Mouse (Mus musculus) macrophage (primary cell): ENCODE data around the gene Scarb2. TPM values are rescaled to one million over a fixed set of nuclear protein-coding genes. Genes with fewer than 3 reads are reported as not detected.

Experiments used
- H3K27ac ChIP-seq: fragments of 350-480 bp; formaldehyde crosslinking; 2 replicates; pipeline ENCODE4 v1.9.0; 2021
- H3K36me3 ChIP-seq: fragments of 350-480 bp; formaldehyde crosslinking; 2 replicates; pipeline ENCODE4 v1.9.0; 2021; ENCODE audit errors: inconsistent target
- H3K4me3 ChIP-seq: fragments of 350-480 bp; formaldehyde crosslinking; 2 replicates; pipeline ENCODE4 v1.9.0; 2021; ENCODE audit errors: inconsistent target
- H3K79me2 ChIP-seq: fragments of 350-480 bp; formaldehyde crosslinking; 2 replicates; pipeline ENCODE4 v1.9.0; 2021; ENCODE audit errors: inconsistent target
- WGBS: methylation state at CpG from one replicate; pipeline ENCODE4 v1.1.7; 2026; ENCODE audit warnings: inconsistent platforms; ENCODE audit not compliant: missing documents; 5-methylcytosine and 5-hydroxymethylcytosine counted together
- polyA plus RNA-seq: library from polyadenylated mRNA; stranded (reverse); fragments of 250-400 nt; gene quantifications from 3 replicates; pipeline ENCODE4 v1.2.4, GENCODE M21; 2018; ENCODE audit warnings: inconsistent platforms

The Scarb2 gene
- polyA plus RNA-seq, 1 experiment from 2014 or later, result 161 TPM

DNA sequence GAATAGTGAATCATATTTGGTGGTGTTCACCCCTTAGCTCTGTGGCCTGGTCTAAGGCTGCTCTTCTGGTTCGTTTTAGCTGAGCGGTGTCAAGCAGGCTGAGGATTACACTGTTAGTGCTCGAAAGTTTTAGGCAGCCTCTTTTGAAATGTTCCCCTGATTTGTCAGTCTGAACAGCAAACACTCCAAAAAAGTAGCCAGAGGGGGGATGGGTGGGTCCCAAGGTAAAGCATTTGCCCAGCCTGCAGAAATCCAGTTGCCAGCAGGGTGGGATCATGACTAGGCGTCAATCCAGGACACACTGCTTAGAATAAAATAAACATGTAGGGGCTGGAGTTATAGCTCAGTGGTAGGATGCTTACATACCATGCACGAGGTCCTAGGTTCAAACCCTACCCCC lies 33.8 kb downstream of the Scarb2 start:
- H3K27ac ChIP-seq, result no peak overlapping the region
- 94% methylated on average over 4 of the region's 5 CpGs for WGBS

DNA sequence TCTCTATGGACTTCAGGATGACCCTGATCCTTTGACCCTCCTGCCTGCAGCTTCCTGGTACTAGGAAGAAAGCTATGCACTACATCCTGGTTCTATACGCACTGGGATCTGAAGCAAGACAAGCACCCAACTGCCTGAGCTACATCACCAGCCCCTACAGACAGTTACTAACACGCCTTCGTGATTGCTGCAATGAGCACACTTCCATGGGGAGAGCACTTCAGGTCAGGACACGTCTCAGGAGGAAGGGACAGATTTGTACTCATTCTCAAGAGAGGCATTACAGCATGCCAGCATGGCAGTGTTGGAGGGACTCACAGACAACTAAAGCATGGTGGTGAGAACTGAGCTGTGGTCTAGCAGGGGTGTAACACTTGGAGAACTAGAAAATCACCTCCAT lies 35.1 kb downstream of the Scarb2 start:
- 90% methylated on average over 4 of the region's 4 CpGs for WGBS
- Histone ChIP-seq H3K36me3 (peaks cover 35% of the 10 kb centered on the region; the same call in 1 of the 2 replicates), H3K27ac (no peak overlapping the region), H3K79me2 (peaks cover 87% of the 10 kb centered on the region), H3K4me3 (no peak overlapping the region)

More for the DNA sequence above, 33.8 kb downstream of the Scarb2 start:
- H3K79me2 ChIP-seq, result peaks cover 81% of the 10 kb centered on the region
- peaks cover 35% of the 10 kb centered on the region; the same call in 1 of the 2 replicates for H3K36me3 ChIP-seq
- no peak overlapping the region for H3K4me3 ChIP-seq

DNA sequence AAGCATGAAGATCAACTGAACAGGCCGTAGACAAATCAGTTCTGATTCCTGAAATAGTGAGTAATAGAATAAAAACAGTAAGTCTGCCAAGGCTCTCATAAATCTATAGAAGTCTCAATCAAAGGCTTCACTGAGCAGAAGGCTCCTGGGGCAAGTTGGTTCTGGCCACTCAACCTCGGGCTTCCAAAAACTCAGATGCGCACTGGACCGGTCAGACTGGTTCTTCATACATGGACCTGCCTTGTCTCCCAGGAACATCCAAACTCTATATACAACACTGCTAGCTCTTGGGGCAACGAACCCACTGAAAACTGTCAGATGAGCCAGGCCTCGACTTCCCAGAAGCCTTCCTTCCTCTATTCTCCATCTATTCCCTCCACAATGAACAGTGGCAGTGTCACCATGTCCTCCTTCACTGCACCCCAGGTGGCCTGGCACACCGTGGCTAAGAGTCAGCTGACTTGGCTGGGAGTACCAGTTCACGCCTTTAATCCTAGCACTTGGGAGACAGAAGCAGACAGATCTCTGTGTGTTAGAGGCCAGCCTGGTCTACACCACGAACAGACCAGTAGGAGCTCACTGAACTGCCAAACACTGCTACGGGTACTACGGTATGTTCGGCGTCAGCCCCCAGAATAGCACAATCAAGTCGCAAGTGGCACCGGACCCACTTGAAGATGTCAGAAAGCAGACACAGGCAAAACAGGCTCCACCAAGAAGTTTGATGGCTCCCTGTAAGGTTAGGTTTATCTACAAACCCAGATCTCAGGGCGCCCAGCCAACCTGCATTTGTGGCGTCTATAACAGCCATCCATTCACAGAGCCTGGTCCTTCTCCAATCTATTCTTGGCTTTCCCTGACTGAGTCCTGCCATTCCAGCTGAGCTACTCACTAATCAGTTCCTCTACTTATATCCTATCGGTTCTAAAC lies 37.2 kb downstream of the Scarb2 start:
- Histone ChIP-seq H3K36me3 (peaks cover 28% of the 10 kb centered on the region; the same call in 1 of the 2 replicates), H3K27ac (no peak overlapping the region)
- WGBS, result 91% methylated on average over 18 of the region's 18 CpGs

DNA sequence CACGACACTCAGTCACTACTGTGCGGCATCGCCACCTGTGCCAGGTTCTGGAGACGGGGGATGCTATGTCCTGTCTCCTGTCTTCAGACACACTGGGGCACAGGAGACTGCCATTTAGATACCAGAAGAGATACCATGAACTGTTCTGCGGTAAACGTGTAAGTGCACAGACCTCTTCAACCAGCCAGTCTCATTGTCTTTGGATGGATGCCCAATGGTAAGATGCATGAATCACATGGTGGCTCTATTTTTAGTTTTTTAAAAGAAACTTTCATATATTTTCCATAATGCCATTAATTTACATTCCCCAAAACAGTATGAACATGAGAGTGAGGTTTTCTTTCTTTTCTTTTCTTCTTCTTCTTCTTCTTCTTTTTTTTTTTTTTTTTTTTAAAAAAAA lies 38.4 kb downstream of the Scarb2 start:
- 83% methylated on average over 6 of the region's 6 CpGs for WGBS
- peaks cover 20% of the 10 kb centered on the region; the same call in 1 of the 2 replicates for H3K36me3 ChIP-seq
- H3K4me3 ChIP-seq, result no peak overlapping the region
- no peak overlapping the region for H3K27ac ChIP-seq
- H3K79me2 ChIP-seq, result peaks cover 93% of the 10 kb centered on the region

More for the DNA sequence above, 37.2 kb downstream of the Scarb2 start:
- no peak overlapping the region for H3K4me3 ChIP-seq
- H3K79me2 ChIP-seq, result peaks cover 93% of the 10 kb centered on the region

DNA sequence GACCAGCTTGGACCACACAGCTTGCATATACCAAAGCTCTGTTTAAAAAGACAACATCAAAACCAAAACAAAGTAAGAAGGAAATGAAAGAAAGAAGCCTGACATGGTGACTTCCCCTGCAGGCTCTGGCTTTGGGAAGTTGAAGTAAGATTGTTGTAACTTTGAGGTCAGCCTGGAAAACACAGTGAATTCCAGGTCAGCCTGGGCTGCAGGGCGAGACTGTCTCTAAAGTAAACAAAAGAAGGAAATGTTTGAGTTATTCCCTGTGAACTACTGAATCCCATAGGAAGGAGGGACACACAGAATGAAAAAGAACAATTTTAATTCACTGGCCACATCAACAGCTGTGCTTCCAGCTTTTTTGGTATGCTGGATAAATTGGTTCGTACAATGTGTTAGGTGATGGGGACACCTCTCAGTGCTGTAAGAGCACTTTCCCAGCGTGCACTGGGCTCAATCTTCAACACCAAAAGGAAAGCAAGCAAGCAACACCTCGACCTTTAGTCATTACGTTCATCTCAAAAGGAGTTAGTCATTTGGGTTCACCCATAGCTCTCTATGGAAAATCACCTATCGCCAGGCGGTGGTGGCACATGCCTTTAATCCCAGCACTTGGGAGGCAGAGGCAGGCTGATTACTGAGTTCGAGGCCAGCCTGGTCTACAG lies 39.4 kb downstream of the Scarb2 start:
- peaks cover 10% of the 10 kb centered on the region; the same call in 1 of the 2 replicates for H3K36me3 ChIP-seq
- 77% methylated on average over 8 of the region's 8 CpGs for WGBS
- no peak overlapping the region for H3K4me3 ChIP-seq
- peaks cover 92% of the 10 kb centered on the region for H3K79me2 ChIP-seq
- peak overlapping the region; percentile 19; the same call in 1 of the 2 replicates for H3K27ac ChIP-seq

DNA sequence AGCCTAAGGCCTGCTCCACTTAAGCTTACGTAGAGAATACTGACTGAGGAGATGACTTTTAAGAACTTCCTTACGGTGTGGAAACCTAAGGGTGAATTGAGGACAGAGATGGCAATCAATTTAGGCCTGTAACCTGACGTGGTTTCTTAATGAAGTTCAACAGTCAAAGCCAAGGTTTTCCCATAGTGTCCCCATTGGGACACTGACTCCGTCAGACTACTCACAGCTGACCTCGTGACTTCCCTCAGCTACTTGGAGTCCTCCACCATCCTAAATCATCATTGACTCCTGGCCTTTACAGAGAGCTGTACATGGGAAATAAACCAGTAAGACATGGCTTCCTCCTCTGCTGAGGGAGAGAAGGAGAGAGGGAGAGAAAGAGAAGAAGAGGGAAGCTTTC lies 41.1 kb downstream of the Scarb2 start:
- H3K79me2 ChIP-seq, result peaks cover 75% of the 10 kb centered on the region
- H3K4me3 ChIP-seq, result no peak overlapping the region
- 90% methylated on average over 3 of the region's 5 CpGs for WGBS
- peaks cover 8% of the 10 kb centered on the region for H3K36me3 ChIP-seq
- H3K27ac ChIP-seq, result no peak overlapping the region

DNA sequence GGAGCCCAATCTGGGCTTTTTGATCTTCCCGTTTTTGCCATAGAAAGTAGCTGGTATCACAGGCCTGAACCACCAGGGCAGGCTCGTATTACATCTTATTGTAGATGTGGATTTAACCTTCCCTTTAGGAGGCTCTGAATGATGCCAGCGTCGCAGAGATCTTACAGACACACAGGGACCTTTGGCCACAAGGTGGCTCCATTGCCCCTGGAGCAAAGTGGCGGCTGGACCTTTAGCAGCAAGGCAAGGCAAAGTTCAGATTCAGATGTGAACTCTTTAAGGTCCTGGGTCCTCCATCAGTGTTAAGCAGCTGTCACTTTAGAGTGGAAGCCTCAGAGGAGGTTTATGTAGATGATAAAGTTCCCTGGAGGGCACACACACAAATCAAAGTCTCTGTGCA lies 45.3 kb downstream of the Scarb2 start:
- Histone ChIP-seq H3K36me3 (peaks cover 45% of the 10 kb centered on the region), H3K79me2 (peaks cover 40% of the 10 kb centered on the region), H3K4me3 (no peak overlapping the region), H3K27ac (no peak overlapping the region)
- WGBS, result 58% methylated on average over 5 of the region's 5 CpGs

DNA sequence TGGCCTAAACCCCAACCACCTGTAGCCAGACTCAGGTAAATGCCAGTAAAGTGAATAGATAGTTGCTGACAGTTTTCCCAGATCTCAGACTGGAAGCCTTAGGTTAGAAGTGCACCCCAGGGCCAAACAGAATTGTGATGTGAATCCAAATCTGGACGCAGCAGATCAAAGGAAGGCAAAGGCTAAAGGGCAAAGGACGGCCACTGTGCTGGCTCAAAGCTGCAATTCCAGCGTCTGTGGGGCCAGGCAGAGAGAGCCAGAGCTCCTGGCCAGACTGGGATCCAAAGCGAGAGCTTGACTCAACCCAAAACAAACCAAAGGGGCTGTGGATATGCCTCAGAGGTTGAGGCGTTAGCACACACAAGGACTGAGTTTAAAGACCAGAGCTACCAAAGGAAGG lies 47.9 kb downstream of the Scarb2 start:
- H3K79me2 ChIP-seq, result peaks cover 14% of the 10 kb centered on the region; the same call in 1 of the 2 replicates
- no peak overlapping the region for H3K4me3 ChIP-seq
- 92% methylated on average over 5 of the region's 5 CpGs for WGBS
- H3K27ac ChIP-seq, result no peak overlapping the region
- H3K36me3 ChIP-seq, result peaks cover 66% of the 10 kb centered on the region

DNA sequence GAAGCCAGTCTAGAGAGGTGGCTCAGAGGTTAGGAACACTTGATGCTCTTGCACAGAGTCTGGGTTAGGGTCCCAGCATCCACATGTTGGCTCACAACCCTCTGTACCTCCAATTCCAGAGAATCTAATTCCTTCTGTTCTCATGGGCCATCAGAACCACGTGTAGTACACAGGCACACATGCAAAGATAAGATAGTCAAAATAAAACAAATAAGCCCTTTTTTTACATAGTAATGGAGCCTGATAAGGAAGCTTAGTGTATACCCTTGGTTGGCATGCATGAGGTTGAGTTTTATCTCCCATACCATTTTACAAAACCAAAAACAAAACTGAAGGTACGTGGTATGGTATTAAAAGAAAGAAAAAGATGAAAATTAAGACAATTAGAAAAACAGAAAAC lies 49.2 kb downstream of the Scarb2 start:
- Histone ChIP-seq H3K27ac (no peak overlapping the region), H3K4me3 (no peak overlapping the region), H3K36me3 (peaks cover 79% of the 10 kb centered on the region), H3K79me2 (peaks cover 1% of the 10 kb centered on the region; the same call in 1 of the 2 replicates)
- WGBS, result 100% methylated on average over 2 of the region's 2 CpGs

DNA sequence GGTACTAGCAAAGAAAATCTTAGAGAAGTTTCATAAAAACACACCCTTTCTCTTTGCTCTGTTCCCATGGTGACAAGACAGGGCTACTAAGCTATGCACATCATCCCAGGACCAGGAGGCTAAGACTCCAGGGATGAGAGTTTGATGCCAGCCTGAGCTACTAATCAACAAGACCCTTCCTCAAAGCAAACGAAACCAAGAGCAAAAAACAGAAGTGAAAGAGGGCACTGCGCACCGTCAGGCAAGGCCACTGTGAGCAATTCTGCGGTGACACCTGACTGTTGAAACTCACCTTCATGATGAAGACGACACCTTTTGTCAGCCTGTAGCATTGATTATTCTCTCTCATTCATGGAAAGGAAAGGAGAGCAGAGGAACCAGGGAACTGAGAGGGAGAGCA lies 53.8 kb downstream of the Scarb2 start:
- WGBS, result 70% methylated on average over 4 of the region's 5 CpGs
- H3K27ac ChIP-seq, result no peak overlapping the region
- peaks cover 95% of the 10 kb centered on the region for H3K36me3 ChIP-seq
- H3K79me2 ChIP-seq, result no peaks in the 10 kb centered on the region
- no peak overlapping the region for H3K4me3 ChIP-seq

DNA sequence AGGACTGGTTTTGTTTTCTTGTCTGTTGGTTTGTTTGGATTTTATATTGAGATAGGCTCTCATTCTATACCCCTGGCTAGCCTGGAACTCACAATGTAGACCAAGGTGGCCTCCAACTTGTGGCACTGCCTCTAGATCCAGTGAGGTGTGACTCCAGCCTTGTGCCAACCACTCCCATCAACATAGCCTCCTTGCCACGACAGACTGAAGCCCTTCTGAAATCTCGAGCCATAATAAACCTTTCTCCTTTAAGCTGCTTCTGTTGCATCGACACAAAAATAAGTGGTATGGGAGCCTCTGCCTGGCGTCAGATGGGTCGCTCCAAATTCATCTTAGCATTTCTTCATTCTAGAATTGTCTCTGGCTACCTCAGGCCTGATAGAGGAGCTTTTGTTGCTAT lies 59.9 kb downstream of the Scarb2 start:
- Histone ChIP-seq H3K36me3 (peaks cover 81% of the 10 kb centered on the region), H3K27ac (no peak overlapping the region), H3K79me2 (no peaks in the 10 kb centered on the region), H3K4me3 (no peak overlapping the region)
- 100% methylated on average over 5 of the region's 5 CpGs for WGBS

DNA sequence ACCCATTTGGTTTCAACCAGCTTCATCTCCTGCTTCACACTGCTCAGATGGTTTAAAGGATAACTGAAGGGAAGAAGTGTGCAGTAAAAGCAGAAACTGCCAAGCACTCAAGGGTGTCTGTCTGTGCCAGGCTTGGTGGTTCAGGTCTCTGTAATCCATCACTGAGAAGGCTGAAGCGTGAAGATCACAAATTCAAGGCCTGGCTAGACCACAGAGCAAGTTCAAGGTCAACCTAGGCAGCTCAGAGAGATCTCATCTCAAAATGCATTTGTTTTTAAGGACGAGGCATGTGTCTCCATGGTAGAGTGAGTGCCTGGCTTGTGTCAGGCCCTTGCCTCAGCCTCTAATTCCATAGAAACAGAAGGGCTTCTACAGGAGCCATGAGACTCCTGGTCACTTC lies 61.6 kb downstream of the Scarb2 start:
- H3K79me2 ChIP-seq, result no peaks in the 10 kb centered on the region
- H3K36me3 ChIP-seq, result peaks cover 64% of the 10 kb centered on the region
- 95% methylated on average over 2 of the region's 2 CpGs for WGBS
- no peak overlapping the region for H3K27ac ChIP-seq
- H3K4me3 ChIP-seq, result no peak overlapping the region

DNA sequence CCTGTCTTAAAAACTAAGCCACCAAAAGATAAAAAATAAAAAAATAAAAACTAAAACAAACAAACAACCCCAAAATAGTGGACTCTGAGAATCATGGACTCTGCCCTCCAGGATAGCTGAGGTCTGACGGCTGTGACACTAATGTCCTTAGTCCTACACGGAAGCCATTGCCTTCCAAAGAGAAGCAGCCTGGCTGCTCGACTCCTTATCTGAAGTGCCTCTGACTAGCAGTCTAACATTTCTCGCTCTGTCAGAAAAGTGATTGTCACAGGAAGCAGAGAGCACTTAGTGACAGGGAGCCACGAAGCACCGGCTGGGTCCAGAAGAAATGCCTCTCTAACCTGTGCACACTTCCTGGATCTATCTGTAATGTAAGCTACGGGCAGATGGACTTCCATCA lies 63.7 kb downstream of the Scarb2 start:
- H3K79me2 ChIP-seq, result no peaks in the 10 kb centered on the region
- WGBS, result 91% methylated on average over 7 of the region's 7 CpGs
- H3K27ac ChIP-seq, result no peak overlapping the region
- H3K36me3 ChIP-seq, result peaks cover 43% of the 10 kb centered on the region
- H3K4me3 ChIP-seq, result no peak overlapping the region

DNA sequence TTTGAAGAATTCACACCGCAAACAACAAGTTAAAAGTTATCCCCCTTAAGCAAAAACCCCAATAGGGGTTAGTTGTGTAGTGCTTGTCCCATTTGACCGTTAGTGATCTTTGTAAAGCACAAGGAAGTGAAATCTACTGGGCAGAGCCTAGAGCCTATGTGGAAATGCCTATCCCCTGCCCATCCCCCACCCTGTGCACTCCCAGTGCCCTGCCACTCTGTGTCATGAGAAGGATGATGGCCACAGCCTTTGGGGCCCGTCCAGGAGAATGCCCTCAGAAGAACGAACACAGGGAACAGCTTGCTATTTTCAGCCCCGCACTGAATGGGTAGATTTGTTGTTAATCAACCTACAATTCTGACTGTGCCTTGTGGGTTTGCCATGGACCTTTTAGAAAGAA lies 65.1 kb downstream of the Scarb2 start:
- H3K36me3 ChIP-seq, result peaks cover 29% of the 10 kb centered on the region
- no peaks in the 10 kb centered on the region for H3K79me2 ChIP-seq
- no peak overlapping the region for H3K4me3 ChIP-seq
- WGBS, result 17% methylated on average over 5 of the region's 5 CpGs
- H3K27ac ChIP-seq, result peak overlapping the region; percentile 21; the same call in 1 of the 2 replicates

DNA sequence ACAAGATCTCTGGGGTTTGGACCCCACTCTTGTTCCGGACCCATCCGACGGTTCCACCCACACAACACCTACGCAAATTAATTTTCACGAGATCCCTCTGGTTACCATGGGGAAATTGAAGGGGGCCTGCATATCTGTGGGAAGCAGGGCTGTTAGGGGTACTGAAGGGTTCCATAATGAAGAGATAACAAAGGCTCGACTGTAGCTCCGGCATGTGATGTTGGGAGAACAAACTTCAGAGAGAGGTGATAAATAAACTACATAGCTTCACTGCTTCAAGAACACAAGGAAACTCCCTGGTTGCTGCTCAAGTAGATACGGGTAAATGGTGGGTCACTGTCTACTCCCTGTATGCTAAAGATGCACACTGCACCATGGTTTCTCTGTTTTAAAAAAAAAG lies 68.1 kb downstream of the Scarb2 start:
- no peak overlapping the region for H3K27ac ChIP-seq
- WGBS, result 95% methylated on average over 6 of the region's 8 CpGs
- no peak overlapping the region for H3K4me3 ChIP-seq
- peaks cover 10% of the 10 kb centered on the region for H3K79me2 ChIP-seq
- H3K36me3 ChIP-seq, result no peaks in the 10 kb centered on the region
